Mouse (Mus musculus) kidney, embryonic 14.5 days (tissue): ENCODE measurements around the gene Nos1ap. TPM values are rescaled to one million over a fixed set of nuclear protein-coding genes. Genes with fewer than 3 reads are reported as not detected.

Source experiments
- ATAC-seq: fragments of 200-750 bp; cut with Nextera tagmentation; 2 replicates; pipeline ENCODE4 v1.8.0; 2017; ENCODE audit warnings: moderate number of reproducible peaks, mild to moderate bottlenecking, moderate TSS enrichment, moderate library complexity; ENCODE audit not compliant: low FRiP score, low TSS enrichment
- H3K27ac ChIP-seq: fragments of 300-500 bp; sonication (generic); 2 replicates; pipeline ENCODE4 v1.5.1; 2014; ENCODE audit warnings: low read depth, mild to moderate bottlenecking, low read length, moderate library complexity, mixed read lengths
- H3K27me3 ChIP-seq: fragments of 300-500 bp; sonication (generic); 2 replicates; pipeline ENCODE4 v1.6.1; 2014; ENCODE audit warnings: mild to moderate bottlenecking, low read length; ENCODE audit not compliant: control insufficient read depth, insufficient read depth
- H3K36me3 ChIP-seq: fragments of 300-500 bp; sonication (generic); 2 replicates; pipeline ENCODE4 v1.6.1; 2014; ENCODE audit warnings: low read length, mixed read lengths; ENCODE audit not compliant: control insufficient read depth, insufficient read depth
- H3K4me1 ChIP-seq: fragments of 300-500 bp; sonication (generic); 2 replicates; pipeline ENCODE4 v1.6.1; 2014; ENCODE audit warnings: low read length, mixed read lengths; ENCODE audit not compliant: control insufficient read depth, insufficient read depth
- H3K4me2 ChIP-seq: fragments of 300-500 bp; sonication (generic); replicated peaks from 2 replicates; pipeline ENCODE4 v1.6.1; 2014; ENCODE audit warnings: low read depth, mild to moderate bottlenecking, low read length
- H3K4me3 ChIP-seq: fragments of 300-500 bp; sonication (generic); 2 replicates; pipeline ENCODE4 v1.5.1; 2014; ENCODE audit warnings: mild to moderate bottlenecking, low read length
- H3K9ac ChIP-seq: fragments of 300-500 bp; sonication (generic); 2 replicates; pipeline ENCODE4 v1.6.1; 2014; ENCODE audit warnings: low read depth, mild to moderate bottlenecking, low read length, moderate library complexity
- H3K9me3 ChIP-seq: fragments of 300-500 bp; sonication (generic); 2 replicates; pipeline ENCODE4 v1.6.1; 2016; ENCODE audit warnings: low read length; ENCODE audit not compliant: control insufficient read depth
- WGBS: fragments of 180-500 bp; shearing (Covaris S2); extraction: QIAGEN DNeasy Blood & Tissue Kit; methylation state at CpG from one replicate; pipeline ENCODE4 v1.1.7; 2014; 5-methylcytosine and 5-hydroxymethylcytosine counted together
- polyA plus RNA-seq: library from polyadenylated mRNA; unstranded; fragments of >200 nt; fragmentation: Nextera tagmentation; extraction: Ambion mirVana; gene quantifications from 2 replicates; pipeline ENCODE4 v1.2.1, GENCODE M21; 2014

Nos1ap gene
- polyA plus RNA-seq, 1 experiment from 2014 or later: 16.6 TPM

- no peaks in the 10 kb centered on the region for H3K9me3 ChIP-seq
- WGBS: 83% methylated on average over 5 of the region's 5 CpGs
- no peaks in the 10 kb centered on the region for H3K36me3 ChIP-seq
- no peak overlapping the region for H3K4me3 ChIP-seq
- H3K27me3 ChIP-seq: no peaks in the 10 kb centered on the region
- H3K4me2 ChIP-seq: no peak overlapping the region
- H3K4me1 ChIP-seq: no peaks in the 10 kb centered on the region
- H3K9ac ChIP-seq: no peak overlapping the region
- no peak overlapping the region for H3K27ac ChIP-seq
- ATAC-seq: no peak
Observed at GRCm38 (mm10) chr1:170432288-170432687, 157.4 kb downstream of the Nos1ap start.

GRCm38 (mm10) chr1:170431312-170431711, 158.3 kb downstream of the Nos1ap start:
- Histone ChIP-seq H3K4me2 (no peak overlapping the region), H3K27me3 (no peaks in the 10 kb centered on the region), H3K4me3 (no peak overlapping the region), H3K36me3 (no peaks in the 10 kb centered on the region), H3K9me3 (no peaks in the 10 kb centered on the region), H3K9ac (no peak overlapping the region), H3K27ac (no peak overlapping the region), H3K4me1 (no peaks in the 10 kb centered on the region)
- 66% methylated on average over 5 of the region's 5 CpGs for WGBS
- no peak for ATAC-seq

GRCm38 (mm10) chr1:170430660-170431059, 159.0 kb downstream of the Nos1ap start:
- Histone ChIP-seq H3K4me2 (no peak overlapping the region), H3K27me3 (no peaks in the 10 kb centered on the region), H3K4me3 (no peak overlapping the region), H3K27ac (no peak overlapping the region), H3K36me3 (no peaks in the 10 kb centered on the region), H3K4me1 (no peaks in the 10 kb centered on the region), H3K9ac (no peak overlapping the region), H3K9me3 (no peaks in the 10 kb centered on the region)
- WGBS: 79% methylated on average over 7 of the region's 7 CpGs
- no peak for ATAC-seq

DNA sequence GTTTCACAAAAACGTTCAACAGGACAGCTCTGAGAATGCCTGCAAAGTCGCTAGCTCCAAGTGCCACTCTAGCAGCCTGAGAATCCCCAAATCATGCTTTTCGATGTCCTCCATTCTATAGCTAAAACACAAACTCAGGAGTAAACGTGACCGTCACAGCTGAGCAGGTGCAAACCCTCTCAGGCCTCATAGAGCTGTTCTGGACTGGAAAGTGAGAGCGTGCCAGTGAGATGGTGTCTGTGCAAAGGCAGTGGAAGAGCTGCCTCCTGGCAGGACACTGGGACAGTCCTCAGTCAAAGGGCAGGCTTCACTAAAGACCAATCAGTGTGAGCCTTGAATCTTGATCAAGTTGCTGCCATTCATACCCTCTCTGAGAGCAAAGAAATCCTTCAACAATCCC, 160.0 kb downstream of the Nos1ap start:
- no peak overlapping the region for H3K9ac ChIP-seq
- H3K4me1 ChIP-seq: no peaks in the 10 kb centered on the region
- ATAC-seq: no peak; the same call in 1 of the 2 replicates
- H3K27ac ChIP-seq: no peak overlapping the region
- H3K4me2 ChIP-seq: no peak overlapping the region
- H3K36me3 ChIP-seq: no peaks in the 10 kb centered on the region
- no peak overlapping the region for H3K4me3 ChIP-seq
- no peaks in the 10 kb centered on the region for H3K27me3 ChIP-seq
- H3K9me3 ChIP-seq: no peaks in the 10 kb centered on the region
- 75% methylated on average over 6 of the region's 6 CpGs for WGBS

DNA sequence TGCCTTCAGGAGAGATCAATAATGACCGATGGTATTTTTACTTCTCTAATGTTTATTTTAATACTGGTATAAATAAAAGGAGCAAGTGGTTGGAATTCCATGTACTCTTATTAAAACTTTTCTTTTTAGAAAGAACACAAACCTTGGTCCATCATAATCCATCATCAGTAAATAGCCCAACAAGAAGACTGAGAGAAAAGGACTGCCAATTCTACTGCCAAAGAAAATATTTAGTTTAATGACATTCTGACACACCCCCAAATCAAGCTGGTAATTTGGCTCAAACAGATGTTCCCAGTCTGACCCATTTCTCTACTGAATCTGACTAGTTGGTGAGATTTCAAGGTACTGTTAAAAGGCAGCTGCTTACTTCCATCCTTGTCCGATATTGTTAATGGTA, 161.5 kb downstream of the Nos1ap start:
- Histone ChIP-seq H3K9ac (no peak overlapping the region), H3K4me3 (no peak overlapping the region), H3K4me2 (no peak overlapping the region), H3K4me1 (no peaks in the 10 kb centered on the region), H3K27me3 (no peaks in the 10 kb centered on the region), H3K27ac (no peak overlapping the region), H3K36me3 (no peaks in the 10 kb centered on the region), H3K9me3 (no peaks in the 10 kb centered on the region)
- 67% methylated on average over 2 of the region's 2 CpGs for WGBS
- ATAC-seq: no peak

DNA sequence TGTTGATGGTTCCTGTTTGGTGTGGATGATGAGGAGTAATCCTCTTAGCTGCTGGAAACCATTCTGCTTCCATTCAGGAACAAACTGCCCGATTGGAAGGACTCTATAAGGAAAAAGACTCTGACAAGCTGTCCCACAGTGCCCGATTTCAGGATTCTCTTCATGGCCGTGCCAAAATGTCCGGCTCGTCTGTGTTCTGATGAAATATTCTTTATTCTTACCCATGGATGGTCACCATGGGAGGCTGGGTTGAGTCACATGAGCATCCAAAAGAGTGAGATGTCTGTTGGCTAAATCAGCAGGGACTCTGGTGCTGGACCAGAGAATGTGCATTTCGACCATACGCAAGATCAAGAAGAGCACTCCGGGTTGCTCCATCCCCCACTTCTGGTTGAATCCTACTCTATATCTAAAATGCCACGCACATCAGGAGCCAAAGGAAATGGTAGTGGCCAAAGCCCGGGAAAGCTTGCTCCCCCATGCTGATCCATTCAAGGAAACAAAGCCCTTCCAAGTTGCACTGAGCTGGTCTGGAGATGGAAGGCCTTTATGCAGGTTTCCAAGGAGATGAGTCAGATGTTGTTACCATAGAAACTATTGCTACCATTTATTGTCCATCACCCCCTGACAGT, 165.3 kb downstream of the Nos1ap start:
- no peaks in the 10 kb centered on the region for H3K27me3 ChIP-seq
- no peaks in the 10 kb centered on the region for H3K9me3 ChIP-seq
- H3K4me2 ChIP-seq: no peak overlapping the region
- no peak overlapping the region for H3K27ac ChIP-seq
- 89% methylated on average over 10 of the region's 10 CpGs for WGBS
- no peak for ATAC-seq
- no peak overlapping the region for H3K9ac ChIP-seq
- no peaks in the 10 kb centered on the region for H3K36me3 ChIP-seq
- H3K4me1 ChIP-seq: no peaks in the 10 kb centered on the region
- no peak overlapping the region for H3K4me3 ChIP-seq

DNA sequence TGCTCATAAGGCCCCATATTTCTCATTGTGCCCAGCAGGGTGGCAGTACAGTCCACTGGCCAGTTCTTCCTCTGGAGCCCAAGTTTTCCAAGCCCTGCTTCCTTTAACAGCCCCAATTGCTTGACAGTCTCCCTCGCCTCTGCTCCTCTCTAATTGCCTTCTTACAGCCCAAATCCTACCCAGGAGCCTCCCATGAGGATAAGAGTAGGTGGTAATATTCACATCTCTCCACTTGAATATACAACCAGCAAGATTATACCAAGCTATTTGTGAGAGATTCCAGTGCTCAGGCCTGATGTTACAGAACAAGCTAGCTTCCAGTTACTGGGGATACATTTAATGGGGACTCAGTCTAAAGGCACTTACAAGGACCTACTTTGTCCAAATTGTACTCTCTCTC, 166.6 kb downstream of the Nos1ap start:
- Histone ChIP-seq H3K27ac (no peak overlapping the region), H3K9ac (no peak overlapping the region), H3K4me3 (no peak overlapping the region), H3K4me2 (no peak overlapping the region), H3K4me1 (peaks cover 5% of the 10 kb centered on the region), H3K36me3 (no peaks in the 10 kb centered on the region), H3K27me3 (no peaks in the 10 kb centered on the region), H3K9me3 (no peaks in the 10 kb centered on the region)
- no peak for ATAC-seq
- 43% methylated on average over 1 of the region's 1 CpGs for WGBS

GRCm38 (mm10) chr1:170422188-170422587, 167.5 kb downstream of the Nos1ap start:
- Histone ChIP-seq H3K27ac (no peak overlapping the region), H3K9ac (no peak overlapping the region), H3K9me3 (no peaks in the 10 kb centered on the region), H3K4me2 (no peak overlapping the region), H3K4me1 (peaks cover 8% of the 10 kb centered on the region), H3K36me3 (no peaks in the 10 kb centered on the region), H3K27me3 (no peaks in the 10 kb centered on the region), H3K4me3 (no peak overlapping the region)
- 82% methylated on average over 4 of the region's 4 CpGs for WGBS
- no peak for ATAC-seq

GRCm38 (mm10) chr1:170419961-170420360, 169.7 kb downstream of the Nos1ap start:
- Histone ChIP-seq H3K9me3 (no peaks in the 10 kb centered on the region), H3K36me3 (no peaks in the 10 kb centered on the region), H3K9ac (no peak overlapping the region), H3K4me1 (peaks cover 8% of the 10 kb centered on the region), H3K27ac (no peak overlapping the region), H3K4me3 (no peak overlapping the region), H3K4me2 (no peak overlapping the region), H3K27me3 (no peaks in the 10 kb centered on the region)
- ATAC-seq: no peak
- WGBS: 88% methylated on average over 3 of the region's 3 CpGs
